Mouse (Mus musculus) heart, embryonic 12.5 days (tissue): ENCODE data around the gene Adarb1. TPM values are rescaled to one million over a fixed set of nuclear protein-coding genes. Genes with fewer than 3 reads are reported as not detected.
"Not testable (repeated sequence)": the region's sequence is repeated elsewhere in the genome, so short reads cannot be mapped to it uniquely, and the experiment has no call there.

Source experiments
- ATAC-seq: fragments of 200-750 bp; cut with Nextera tagmentation; 2 replicates; pipeline ENCODE4 v1.8.0; 2017; ENCODE audit warnings: moderate TSS enrichment, moderate library complexity; ENCODE audit not compliant: insufficient number of reproducible peaks, low FRiP score
- H3K27ac ChIP-seq: fragments of 300-500 bp; sonication (generic); 2 replicates; pipeline ENCODE4 v1.5.1; 2016; ENCODE audit warnings: mild to moderate bottlenecking, moderate library complexity; ENCODE audit not compliant: poor library complexity, severe bottlenecking
- H3K27me3 ChIP-seq: fragments of 300-500 bp; sonication (generic); replicated peaks from 2 replicates; pipeline ENCODE4 v1.6.1; 2016; ENCODE audit warnings: mild to moderate bottlenecking, moderate library complexity
- H3K36me3 ChIP-seq: fragments of 300-500 bp; sonication (generic); 2 replicates; pipeline ENCODE4 v1.6.1; 2016; ENCODE audit warnings: mild to moderate bottlenecking, moderate library complexity
- H3K4me1 ChIP-seq: fragments of 300-500 bp; sonication (generic); replicated peaks from 2 replicates; pipeline ENCODE4 v1.6.1; 2016; ENCODE audit warnings: mild to moderate bottlenecking
- H3K4me2 ChIP-seq: fragments of 300-500 bp; sonication (generic); 2 replicates; pipeline ENCODE4 v1.6.1; 2016; ENCODE audit warnings: mild to moderate bottlenecking, moderate library complexity
- H3K4me3 ChIP-seq: fragments of 300-500 bp; sonication (generic); 2 replicates; pipeline ENCODE4 v1.5.1; 2016; ENCODE audit warnings: mild to moderate bottlenecking
- H3K9ac ChIP-seq: fragments of 300-500 bp; sonication (generic); 2 replicates; pipeline ENCODE4 v1.6.1; 2016; ENCODE audit warnings: mild to moderate bottlenecking, moderate library complexity
- H3K9me3 ChIP-seq: fragments of 300-500 bp; sonication (generic); replicated peaks from 2 replicates; pipeline ENCODE4 v1.6.1; 2016; ENCODE audit warnings: mild to moderate bottlenecking, moderate library complexity
- WGBS: fragments of 180-500 bp; shearing (Covaris S2); methylation state at CpG from one replicate; pipeline ENCODE4 v1.1.7; 2016; 5-methylcytosine and 5-hydroxymethylcytosine counted together
- polyA plus RNA-seq: library from polyadenylated mRNA; unstranded; fragments of >200 nt; fragmentation: Nextera tagmentation; extraction: Ambion mirVana; gene quantifications from 2 replicates; pipeline ENCODE4 v1.2.1, GENCODE M21; 2016

Gene Adarb1
- polyA plus RNA-seq, 1 experiment from 2014 or later: 13.3 TPM

GRCm38 (mm10) chr10:77290624-77291366 lies 127.3 kb downstream of the Adarb1 start:
- H3K27ac ChIP-seq: no peak overlapping the region
- H3K9ac ChIP-seq: no peak overlapping the region
- ATAC-seq: no peak; the same call in 1 of the 2 replicates
- peaks cover 25% of the 10 kb centered on the region for H3K36me3 ChIP-seq
- 78% methylated on average over 17 of the region's 17 CpGs for WGBS
- no peaks in the 10 kb centered on the region for H3K9me3 ChIP-seq
- no peak overlapping the region for H3K4me3 ChIP-seq
- peaks cover 28% of the 10 kb centered on the region for H3K4me1 ChIP-seq
- H3K27me3 ChIP-seq: no peaks in the 10 kb centered on the region
- no peak overlapping the region for H3K4me2 ChIP-seq

- H3K4me2 ChIP-seq: no peak overlapping the region
- H3K4me1 ChIP-seq: peaks cover 38% of the 10 kb centered on the region
- H3K9me3 ChIP-seq: no peaks in the 10 kb centered on the region
- no peaks in the 10 kb centered on the region for H3K27me3 ChIP-seq
- ATAC-seq: no peak
- no peak overlapping the region for H3K4me3 ChIP-seq
- no peak overlapping the region for H3K27ac ChIP-seq
- WGBS: 84% methylated on average over 8 of the region's 8 CpGs
- peaks cover 17% of the 10 kb centered on the region for H3K36me3 ChIP-seq
- no peak overlapping the region for H3K9ac ChIP-seq
Observed at GRCm38 (mm10) chr10:77289559-77289958, 128.5 kb downstream of the Adarb1 start.

- H3K9me3 ChIP-seq: no peaks in the 10 kb centered on the region
- peak overlapping the region; percentile 35 for H3K4me2 ChIP-seq
- ATAC-seq: no peak
- WGBS: 19% methylated on average over 5 of the region's 5 CpGs
- H3K9ac ChIP-seq: no peak overlapping the region
- H3K4me1 ChIP-seq: peaks cover 44% of the 10 kb centered on the region
- peak overlapping the region; percentile 46 for H3K27ac ChIP-seq
- no peak overlapping the region for H3K4me3 ChIP-seq
- H3K27me3 ChIP-seq: no peaks in the 10 kb centered on the region
- peaks cover 11% of the 10 kb centered on the region for H3K36me3 ChIP-seq
Observed at GRCm38 (mm10) chr10:77288639-77289195, 129.4 kb downstream of the Adarb1 start.

DNA sequence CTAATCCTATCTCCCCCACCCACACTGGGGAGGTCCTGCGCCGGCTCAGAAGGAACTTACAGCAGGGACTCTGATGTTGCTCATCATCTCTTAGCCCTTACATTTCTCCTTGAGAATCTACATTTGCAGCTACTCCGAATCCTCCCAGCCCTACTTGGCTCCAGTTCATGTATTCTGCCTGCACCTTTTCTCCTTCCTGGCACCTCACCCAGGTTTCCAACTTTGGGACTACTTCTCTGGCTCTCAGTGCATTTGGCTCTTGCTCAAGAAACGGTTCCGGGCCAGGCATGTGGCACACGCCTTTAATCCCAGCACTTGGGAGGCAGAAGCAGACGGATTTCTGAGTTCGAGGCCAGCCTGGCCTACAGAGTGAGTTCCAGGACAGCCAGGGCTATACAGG lies 130.4 kb downstream of the Adarb1 start:
- Histone ChIP-seq H3K4me1 (peaks cover 47% of the 10 kb centered on the region), H3K36me3 (0 out of 2 replicates have a peak, but pooled peaks cover 3% of the 10 kb centered on the region), H3K9ac (no peak overlapping the region), H3K9me3 (no peaks in the 10 kb centered on the region), H3K4me2 (no peak overlapping the region), H3K4me3 (no peak overlapping the region), H3K27ac (no peak overlapping the region; the same call in 1 of the 2 replicates), H3K27me3 (no peaks in the 10 kb centered on the region)
- ATAC-seq: no peak
- 77% methylated on average over 8 of the region's 8 CpGs for WGBS

- ATAC-seq: no peak
- Histone ChIP-seq H3K27me3 (0 out of 2 replicates have a peak, but pooled peaks cover 7% of the 10 kb centered on the region), H3K4me2 (no peak overlapping the region), H3K27ac (peak overlapping the region; percentile 29), H3K9me3 (no peaks in the 10 kb centered on the region), H3K36me3 (no peaks in the 10 kb centered on the region), H3K4me3 (no peak overlapping the region), H3K9ac (no peak overlapping the region), H3K4me1 (peaks cover 47% of the 10 kb centered on the region)
- WGBS: 40% methylated on average over 6 of the region's 6 CpGs
Observed at GRCm38 (mm10) chr10:77284832-77285231, 133.2 kb downstream of the Adarb1 start.

GRCm38 (mm10) chr10:77282822-77283221 lies 135.2 kb downstream of the Adarb1 start:
- Histone ChIP-seq H3K36me3 (no peaks in the 10 kb centered on the region), H3K4me2 (no peak overlapping the region), H3K27me3 (0 out of 2 replicates have a peak, but pooled peaks cover 7% of the 10 kb centered on the region), H3K27ac (no peak overlapping the region), H3K4me1 (peaks cover 35% of the 10 kb centered on the region), H3K4me3 (no peak overlapping the region), H3K9me3 (no peaks in the 10 kb centered on the region), H3K9ac (no peak overlapping the region)
- ATAC-seq: no peak
- 20% methylated on average over 6 of the region's 6 CpGs for WGBS

DNA sequence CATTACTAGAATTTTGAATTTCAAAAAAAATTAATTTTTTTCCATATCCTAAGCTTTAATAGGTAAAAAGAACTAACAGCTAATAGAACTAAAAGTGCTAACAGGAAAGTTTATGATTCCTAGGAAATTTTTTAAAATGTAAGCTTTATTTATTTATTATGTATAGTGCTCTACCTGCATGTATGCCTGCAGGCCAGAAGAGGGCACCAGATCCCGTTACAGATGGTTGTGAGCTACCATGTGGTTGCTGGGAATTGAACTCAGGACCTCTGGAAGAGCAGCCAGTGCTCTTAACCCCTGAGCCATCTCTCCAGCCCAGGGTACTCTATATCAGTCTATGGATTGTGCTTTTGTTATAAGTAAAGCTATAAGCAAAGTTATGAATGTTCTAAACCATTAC lies 136.0 kb downstream of the Adarb1 start:
- 76% methylated on average over 1 of the region's 1 CpGs for WGBS

DNA sequence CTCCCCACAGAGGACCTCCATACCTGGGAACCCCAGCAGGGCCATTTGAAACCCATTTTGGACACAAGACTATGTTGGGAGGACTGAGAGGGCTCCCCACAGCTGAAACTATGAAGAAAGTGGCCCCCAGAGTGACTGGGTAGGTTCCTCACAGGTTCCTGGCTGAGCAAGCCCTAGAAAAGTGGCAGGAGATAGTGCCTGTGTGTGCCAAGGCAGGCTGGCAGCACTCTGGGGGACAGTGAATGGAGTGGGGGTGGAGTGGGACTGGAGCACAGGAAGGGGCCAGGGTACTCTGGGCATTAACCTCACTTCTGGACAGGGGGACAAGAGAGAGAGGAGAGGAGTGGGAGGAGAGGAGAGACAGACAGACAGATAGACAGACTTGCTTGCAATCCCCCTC lies 144.3 kb downstream of the Adarb1 start:
- no peak overlapping the region for H3K4me2 ChIP-seq
- no peaks in the 10 kb centered on the region for H3K27me3 ChIP-seq

More for the DNA sequence above, 136.0 kb downstream of the Adarb1 start:
- not testable (repeated sequence) for H3K9me3 ChIP-seq, H3K36me3 ChIP-seq, H3K27ac ChIP-seq, ATAC-seq, H3K4me2 ChIP-seq, H3K9ac ChIP-seq, H3K4me3 ChIP-seq, H3K27me3 ChIP-seq
- peaks cover 30% of the 10 kb centered on the region for H3K4me1 ChIP-seq

DNA sequence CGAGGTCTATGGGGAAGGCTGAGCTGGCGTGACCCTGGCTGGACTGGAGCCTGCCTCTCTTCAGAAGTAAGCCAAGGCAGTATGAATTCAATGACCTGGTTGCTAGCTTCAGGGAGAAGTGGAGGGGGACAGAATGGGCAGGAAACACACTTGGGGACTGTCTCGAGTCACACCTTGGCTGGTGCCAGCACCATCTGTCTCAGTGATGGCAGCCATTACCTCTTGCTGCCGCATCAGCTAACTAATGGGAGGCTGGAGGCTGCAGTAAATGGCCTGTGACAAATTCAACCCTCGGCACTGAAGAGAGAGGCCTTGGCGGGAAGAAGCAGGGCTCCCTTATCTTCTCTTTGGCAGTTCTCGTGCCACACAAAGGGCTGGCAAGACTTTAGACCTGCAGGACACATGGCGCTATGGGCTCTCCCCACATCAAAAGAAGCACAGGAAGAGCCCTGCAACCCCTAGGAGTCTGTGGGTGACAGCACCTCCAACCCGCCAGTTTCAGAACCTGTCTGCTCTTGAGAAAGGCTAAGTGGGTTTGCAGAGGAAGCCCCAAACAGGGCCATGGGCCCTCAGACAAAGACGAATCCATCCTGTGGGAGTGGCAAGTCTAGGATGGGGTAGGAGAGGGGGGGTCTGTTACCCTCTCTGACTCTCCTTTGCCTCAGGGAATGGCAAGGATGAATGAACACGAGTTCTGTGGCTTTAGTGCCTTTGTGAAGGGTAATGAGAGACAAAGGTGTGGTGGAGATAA lies 144.9 kb downstream of the Adarb1 start:
- H3K27ac ChIP-seq: no peak overlapping the region

More for the DNA sequence above, 144.3 kb downstream of the Adarb1 start:
- H3K27ac ChIP-seq: no peak overlapping the region
- H3K4me1 ChIP-seq: peaks cover 9% of the 10 kb centered on the region
- H3K4me3 ChIP-seq: no peak overlapping the region
- no peaks in the 10 kb centered on the region for H3K9me3 ChIP-seq
- ATAC-seq: no peak
- H3K36me3 ChIP-seq: peaks cover 24% of the 10 kb centered on the region
- H3K9ac ChIP-seq: no peak overlapping the region

DNA sequence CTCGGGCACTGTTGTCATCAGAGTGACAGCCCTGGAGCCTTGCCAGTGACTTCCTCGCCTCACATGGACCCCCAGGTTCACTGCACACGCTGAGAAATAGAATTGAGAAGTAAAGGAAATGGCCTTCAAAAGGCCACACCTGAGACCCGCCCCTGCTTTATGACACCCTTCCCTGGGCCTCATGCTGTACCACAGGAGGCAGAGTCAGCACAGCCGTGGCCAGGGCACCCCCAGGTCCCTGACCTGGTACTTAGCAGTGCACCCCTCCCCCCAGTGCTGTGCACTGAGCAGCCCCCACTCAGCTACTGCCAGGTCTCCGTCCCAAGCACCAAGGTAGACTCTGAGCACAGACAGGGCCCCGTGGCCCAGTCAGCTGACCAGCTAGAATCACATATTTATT lies 148.9 kb downstream of the Adarb1 start:
- WGBS: 72% methylated on average over 7 of the region's 7 CpGs
- no peak for ATAC-seq
- H3K27ac ChIP-seq: no peak overlapping the region
- H3K4me1 ChIP-seq: peaks cover 14% of the 10 kb centered on the region; the same call in 1 of the 2 replicates
- no peaks in the 10 kb centered on the region for H3K27me3 ChIP-seq
- no peak overlapping the region for H3K4me2 ChIP-seq
- peaks cover 71% of the 10 kb centered on the region for H3K36me3 ChIP-seq
- no peak overlapping the region for H3K9ac ChIP-seq
- H3K9me3 ChIP-seq: no peaks in the 10 kb centered on the region
- H3K4me3 ChIP-seq: no peak overlapping the region

More for the DNA sequence above, 144.9 kb downstream of the Adarb1 start:
- H3K4me1 ChIP-seq: peaks cover 15% of the 10 kb centered on the region
- no peaks in the 10 kb centered on the region for H3K27me3 ChIP-seq
- H3K4me3 ChIP-seq: no peak overlapping the region
- 68% methylated on average over 11 of the region's 11 CpGs for WGBS
- H3K36me3 ChIP-seq: peaks cover 30% of the 10 kb centered on the region
- no peak for ATAC-seq
- no peaks in the 10 kb centered on the region for H3K9me3 ChIP-seq
- H3K4me2 ChIP-seq: no peak overlapping the region
- no peak overlapping the region for H3K9ac ChIP-seq

- Histone ChIP-seq H3K27me3 (no peaks in the 10 kb centered on the region), H3K36me3 (peaks cover 92% of the 10 kb centered on the region), H3K4me2 (no peak overlapping the region), H3K4me3 (no peak overlapping the region), H3K27ac (no peak overlapping the region), H3K9ac (no peak overlapping the region), H3K4me1 (peaks cover 14% of the 10 kb centered on the region; the same call in 1 of the 2 replicates), H3K9me3 (no peaks in the 10 kb centered on the region)
- ATAC-seq: no peak
- WGBS: 85% methylated on average over 14 of the region's 14 CpGs
Observed at GRCm38 (mm10) chr10:77267027-77267426, 151.0 kb downstream of the Adarb1 start.
